Mouse (Mus musculus): ENCODE data around the gene Qrich2. TPM values are rescaled to one million over a fixed set of nuclear protein-coding genes. Genes with fewer than 3 reads are reported as not detected.

Gene Qrich2
- polyA plus RNA-seq (2012; rRNA removed): 0.10 and 0.29 TPM in 2 replicates

GRCm38 (mm10) chr11:116466141-116466540 lies at the start of gene Qrich2:
Qrich2 (minus strand) TSS chr11:116466241.

GRCm38 (mm10) chr11:116493795-116494252 lies 27.8 kb upstream of the Qrich2 start, which contains the start of gene Prpsap1:
Prpsap1 (minus strand) TSS chr11:116494202.

GRCm38 (mm10) chr11:116433356-116434286 lies 32.4 kb downstream of the Qrich2 start, which contains the start of gene Ubald2:
Ubald2 (plus strand) TSS chr11:116434094.

GRCm38 (mm10) chr11:116412904-116413630 lies 53.0 kb downstream of the Qrich2 start, which contains the start of gene Rnf157:
Rnf157 (minus strand) TSS chr11:116413032.

Other genes with a start within 250 kb of the Qrich2 start
- gene Evpl, start 228.2 kb downstream of the Qrich2 start, polyA plus RNA-seq (2012; rRNA removed): 0.95 and 1.3 TPM in 2 replicates
- gene Srp68, start 192.0 kb downstream of the Qrich2 start, polyA plus RNA-seq (2012; rRNA removed): 65.6 and 66.3 TPM in 2 replicates
- gene Galr2, start 185.3 kb downstream of the Qrich2 start, polyA plus RNA-seq (2012; rRNA removed): 0.21 and 0.25 TPM in 2 replicates
- 83.4 and 97.8 TPM in 2 replicates for gene Exoc7, start 159.0 kb downstream of the Qrich2 start, polyA plus RNA-seq (2012; rRNA removed)
- 12.1 and 16.5 TPM in 2 replicates for gene Foxj1, start 130.8 kb downstream of the Qrich2 start, polyA plus RNA-seq (2012; rRNA removed)
- 82.0 and 88.9 TPM in 2 replicates for gene Rnf157, start 53.2 kb downstream of the Qrich2 start, polyA plus RNA-seq (2012; rRNA removed)
- gene Ubald2, start 32.1 kb downstream of the Qrich2 start, polyA plus RNA-seq (2012; rRNA removed): 119 and 147 TPM in 2 replicates
- gene Prpsap1, start 28.0 kb upstream of the Qrich2 start, polyA plus RNA-seq (2012; rRNA removed): 117 and 130 TPM in 2 replicates
- gene Sphk1, start 64.7 kb upstream of the Qrich2 start, polyA plus RNA-seq (2012; rRNA removed): 8.1 and 8.2 TPM in 2 replicates
- 64.5 and 67.0 TPM in 2 replicates for gene Ube2o, start 115.2 kb upstream of the Qrich2 start, polyA plus RNA-seq (2012; rRNA removed)
- gene Aanat, start 120.2 kb upstream of the Qrich2 start, polyA plus RNA-seq (2012; rRNA removed): 0.90 and 1.0 TPM in 2 replicates
- 1.8 and 2.3 TPM in 2 replicates for gene Rhbdf2, start 160.8 kb upstream of the Qrich2 start, polyA plus RNA-seq (2012; rRNA removed)
- 1.8 and 2.3 TPM in 2 replicates for gene Prcd, start 187.3 kb upstream of the Qrich2 start, polyA plus RNA-seq (2012; rRNA removed)
- 25.8 and 26.4 TPM in 2 replicates for gene Cygb, start 188.1 kb upstream of the Qrich2 start, polyA plus RNA-seq (2012; rRNA removed)

Measured in central nervous system, embryonic 18 days (tissue).